Mouse (Mus musculus): Measurements from ENCODE around the gene Nfatc2.

Nfatc2 gene

GRCm38 (mm10) chr2:168577381-168577780 is 24.1 kb downstream of the Nfatc2 start:
- no peak for DNase-seq

GRCm38 (mm10) chr2:168575834-168576233 is 25.6 kb downstream of the Nfatc2 start:
- peak; percentile 57 for DNase-seq

- peak; percentile 52 for DNase-seq
Observed at GRCm38 (mm10) chr2:168574934-168575333, 26.5 kb downstream of the Nfatc2 start.

DNA sequence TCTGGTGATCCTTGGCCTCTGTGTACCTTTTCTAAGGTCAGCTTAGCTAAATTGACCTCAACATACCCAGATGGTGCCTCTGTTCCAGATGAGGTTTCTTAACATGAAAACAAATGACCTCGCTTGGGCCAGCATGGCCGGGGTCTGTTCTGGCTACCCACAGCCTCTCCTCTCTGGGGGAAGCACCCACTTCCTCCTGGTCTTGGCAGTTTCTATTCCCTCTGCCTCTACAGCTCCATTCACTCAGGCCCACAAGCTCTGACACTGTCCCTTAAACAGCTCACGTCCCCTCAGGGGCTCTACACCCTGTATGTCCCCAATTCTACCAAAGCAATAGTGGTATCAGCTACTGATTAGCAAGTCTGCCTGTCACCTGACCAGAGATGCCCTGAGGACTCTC is 27.6 kb downstream of the Nfatc2 start:
- no peak for DNase-seq

DNA sequence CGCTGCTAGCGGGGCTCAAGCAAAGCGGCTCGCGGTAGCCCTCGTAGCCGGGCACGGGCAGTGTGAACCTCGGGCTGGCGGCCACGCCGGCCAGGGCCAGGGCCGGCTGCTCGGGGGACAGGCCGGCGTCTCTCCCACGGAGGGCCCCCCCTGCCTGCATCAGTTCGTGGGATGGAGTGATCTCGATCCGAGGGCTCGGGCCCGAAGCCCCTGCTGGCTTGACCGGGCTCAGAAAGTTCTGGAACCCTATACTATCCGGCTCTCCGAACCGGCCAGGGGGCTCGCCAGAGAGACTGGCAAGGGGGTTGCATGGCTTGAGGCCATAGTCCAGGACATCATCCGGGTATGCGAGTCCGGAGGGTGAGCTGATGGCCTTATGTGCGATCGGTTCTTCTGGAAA is 30.2 kb downstream of the Nfatc2 start:
- DNase-seq = no peak

GRCm38 (mm10) chr2:168565538-168566253 is 35.8 kb downstream of the Nfatc2 start:
- no peak for DNase-seq

GRCm38 (mm10) chr2:168563184-168563583 is 38.3 kb downstream of the Nfatc2 start:
- no peak for DNase-seq

DNA sequence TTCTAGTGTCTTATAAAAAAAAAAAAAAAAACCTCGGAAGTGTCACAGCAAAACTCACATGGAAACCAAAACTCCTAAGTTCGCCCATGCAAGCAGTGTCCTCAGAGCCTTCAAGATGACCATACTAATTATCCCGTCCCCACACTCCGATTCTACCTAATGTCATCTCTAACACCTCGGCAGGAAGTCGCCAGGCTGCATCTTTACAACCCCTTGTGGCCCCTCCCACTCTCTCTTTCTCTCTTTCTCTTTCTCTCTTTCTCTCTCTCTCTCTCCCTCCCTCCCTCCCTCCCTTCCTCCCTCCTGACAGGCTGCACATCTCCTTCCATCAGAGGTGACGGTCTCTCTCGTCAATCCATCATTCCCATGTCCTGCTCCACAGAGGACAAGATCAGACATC is 44.4 kb downstream of the Nfatc2 start:
- no peak for DNase-seq

GRCm38 (mm10) chr2:168555897-168556670 is 45.4 kb downstream of the Nfatc2 start:
- DNase-seq = no peak

- no peak for DNase-seq
Observed at GRCm38 (mm10) chr2:168553541-168553961, 47.9 kb downstream of the Nfatc2 start.

DNA sequence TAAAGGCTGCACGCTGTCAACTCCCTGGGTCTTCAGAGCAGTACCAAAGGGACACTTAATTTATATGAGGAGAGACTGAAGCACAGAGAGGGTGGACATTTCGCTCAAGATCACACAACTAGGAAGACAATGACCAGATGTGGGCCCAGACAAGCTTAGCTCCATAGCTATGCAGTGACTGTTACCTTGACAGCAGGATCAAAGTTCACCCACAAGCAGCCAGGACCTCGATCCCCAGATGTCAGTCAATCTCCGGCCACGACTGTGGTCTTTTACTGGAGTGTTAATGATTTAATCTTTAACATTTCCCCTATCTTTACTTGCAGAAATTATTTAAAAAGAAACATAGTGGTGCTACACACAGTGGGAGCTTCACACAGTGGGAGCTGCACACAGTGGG is 49.1 kb downstream of the Nfatc2 start:
- DNase-seq = peak; percentile 66

GRCm38 (mm10) chr2:168551218-168551617 is 50.2 kb downstream of the Nfatc2 start:
- no peak for DNase-seq

- no peak for DNase-seq
Observed at GRCm38 (mm10) chr2:168549326-168549725, 52.1 kb downstream of the Nfatc2 start.

- no peak for DNase-seq
Observed at GRCm38 (mm10) chr2:168548008-168548407, 53.4 kb downstream of the Nfatc2 start.

- no peak for DNase-seq
Observed at GRCm38 (mm10) chr2:168545901-168546557, 55.4 kb downstream of the Nfatc2 start.

- DNase-seq = no peak
Observed at GRCm38 (mm10) chr2:168544102-168544501, 57.4 kb downstream of the Nfatc2 start.

GRCm38 (mm10) chr2:168543026-168543425 is 58.4 kb downstream of the Nfatc2 start:
- no peak for DNase-seq

GRCm38 (mm10) chr2:168541223-168541622 is 60.2 kb downstream of the Nfatc2 start:
- DNase-seq = no peak

GRCm38 (mm10) chr2:168539594-168540222 is 61.7 kb downstream of the Nfatc2 start:
- no peak for DNase-seq

GRCm38 (mm10) chr2:168539026-168539425 is 62.4 kb downstream of the Nfatc2 start:
- DNase-seq = no peak

- DNase-seq = no peak
Observed at GRCm38 (mm10) chr2:168532061-168532833, 69.2 kb downstream of the Nfatc2 start.

GRCm38 (mm10) chr2:168528551-168528950 is 72.9 kb downstream of the Nfatc2 start:
- DNase-seq = peak; percentile 49

DNA sequence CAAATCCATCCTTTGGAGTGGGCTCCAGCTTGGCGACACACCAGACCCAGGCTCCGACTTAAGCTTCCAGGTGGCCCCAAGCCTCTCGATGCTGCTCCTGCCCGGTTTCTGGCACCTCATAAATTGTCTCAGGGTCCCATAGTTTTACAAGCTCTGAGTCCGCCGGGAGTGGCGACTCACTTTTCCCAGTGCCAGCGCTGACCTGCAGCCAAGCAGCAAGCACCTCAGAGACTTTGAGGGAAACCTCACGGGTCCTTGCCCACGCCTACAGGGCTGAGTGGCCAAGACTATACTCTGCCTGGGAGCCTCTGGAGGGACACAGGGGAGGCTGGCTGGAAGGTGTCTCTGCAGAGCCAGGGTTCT is 74.0 kb downstream of the Nfatc2 start:
- DNase-seq = no peak

Data from kidney, adult 11 months (tissue).